Mouse (Mus musculus) midbrain, postnatal 0 days (tissue): ENCODE results near the gene Larp1b. TPM values are rescaled to one million over a fixed set of nuclear protein-coding genes. Genes with fewer than 3 reads are reported as not detected.
A peak's percentile ranks its signal among the peaks of the same experiment; 100 is the strongest.

Experiments used
- ATAC-seq: fragments of 200-750 bp; cut with Nextera tagmentation; 2 replicates; pipeline ENCODE4 v1.8.0; 2017; ENCODE audit warnings: moderate number of reproducible peaks, mild to moderate bottlenecking, moderate TSS enrichment, moderate library complexity; ENCODE audit not compliant: low FRiP score
- DNase-seq: peaks from one replicate; pipeline ENCODE4 v3.0.0-alpha.2; 2015; ENCODE audit warnings: low spot score
- H3K27ac ChIP-seq: fragments of 300-500 bp; sonication (generic); 2 replicates; pipeline ENCODE4 v1.5.1; 2014; ENCODE audit warnings: low read depth, mild to moderate bottlenecking, low read length, mixed read lengths
- H3K27me3 ChIP-seq: fragments of 300-500 bp; sonication (generic); 2 replicates; pipeline ENCODE4 v1.6.1; 2014; ENCODE audit warnings: low read length, control low read depth, mixed read lengths; ENCODE audit not compliant: insufficient read depth
- H3K36me3 ChIP-seq: fragments of 300-500 bp; sonication (generic); 2 replicates; pipeline ENCODE4 v1.6.1; 2014; ENCODE audit warnings: low read length, control low read depth, mixed read lengths; ENCODE audit not compliant: insufficient read depth
- H3K4me1 ChIP-seq: fragments of 300-500 bp; sonication (generic); 2 replicates; pipeline ENCODE4 v1.6.1; 2014; ENCODE audit warnings: mild to moderate bottlenecking, control low read depth, antibody characterized with exemption, low read length, mixed read lengths; ENCODE audit not compliant: insufficient read depth
- H3K4me2 ChIP-seq: fragments of 300-500 bp; sonication (generic); 2 replicates; pipeline ENCODE4 v1.6.1; 2014; ENCODE audit warnings: low read depth, mild to moderate bottlenecking, low read length, mixed read lengths; ENCODE audit not compliant: poor library complexity, severe bottlenecking
- H3K4me3 ChIP-seq: fragments of 300-500 bp; sonication (generic); 2 replicates; pipeline ENCODE4 v1.5.1; 2014; ENCODE audit warnings: low read depth, mild to moderate bottlenecking, low read length, moderate library complexity
- H3K9ac ChIP-seq: fragments of 300-500 bp; sonication (generic); replicated peaks from 2 replicates; pipeline ENCODE4 v1.6.1; 2014; ENCODE audit warnings: mild to moderate bottlenecking, low read length, moderate library complexity, mixed read lengths; ENCODE audit not compliant: poor library complexity, severe bottlenecking
- H3K9me3 ChIP-seq: fragments of 300-500 bp; sonication (generic); 2 replicates; pipeline ENCODE4 v1.6.1; 2016; ENCODE audit warnings: low read length, control low read depth
- CTCF ChIP-seq: IDR thresholded peaks from 2 replicates; pipeline ENCODE4 v1.5.1; 2016; ENCODE audit warnings: antibody characterized with exemption, mild to moderate bottlenecking
- WGBS: fragments of 180-500 bp; shearing (Covaris S2); extraction: QIAGEN DNeasy Blood & Tissue Kit; methylation state at CpG from one replicate; pipeline ENCODE4 v1.1.7; 2014; 5-methylcytosine and 5-hydroxymethylcytosine counted together
- polyA plus RNA-seq: library from polyadenylated mRNA; unstranded; fragments of >200 nt; fragmentation: Nextera tagmentation; extraction: Ambion mirVana; gene quantifications from 2 replicates; pipeline ENCODE4 v1.2.1, GENCODE M21; 2015
- total RNA-seq: library from RNA; depleted of rRNA; stranded (reverse); fragments of >200 nt; gene quantifications from 2 replicates; pipeline ENCODE4 v1.2.3, GENCODE M21; 2014

The Larp1b gene
- total and polyA plus RNA-seq, 2 experiments from 2014 or later = 5.0 to 12.8 TPM

DNA sequence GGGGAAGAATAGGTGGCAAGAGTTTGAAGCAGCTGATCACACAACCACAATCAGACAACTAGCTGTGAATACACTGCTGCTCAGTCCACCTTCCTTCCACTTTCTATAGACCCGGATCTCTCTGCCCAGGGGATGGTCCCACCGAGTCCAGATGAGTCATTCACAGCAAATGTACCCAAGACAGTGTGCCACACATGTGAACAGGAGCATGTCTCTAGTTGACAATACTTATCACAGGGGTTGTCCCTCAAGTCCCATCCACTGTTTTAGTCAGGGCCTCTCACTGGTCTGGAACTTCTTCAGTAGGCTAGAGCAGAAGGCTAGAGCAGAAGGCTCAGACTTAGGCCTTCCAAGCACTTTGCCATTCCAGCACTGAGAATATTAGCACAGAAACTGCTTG is 113.1 kb downstream of the Larp1b start:
- no peaks in the 10 kb centered on the region for H3K4me1 ChIP-seq
- H3K36me3 ChIP-seq = peaks cover 15% of the 10 kb centered on the region
- H3K27ac ChIP-seq = no peak overlapping the region
- WGBS = 94% methylated on average over 2 of the region's 2 CpGs
- no peak overlapping the region for H3K4me3 ChIP-seq
- ATAC-seq = no peak
- no peak overlapping the region for H3K9ac ChIP-seq
- no peak for TF ChIP-seq CTCF
- no peak for DNase-seq
- no peaks in the 10 kb centered on the region for H3K27me3 ChIP-seq
- no peaks in the 10 kb centered on the region for H3K9me3 ChIP-seq
- H3K4me2 ChIP-seq = no peak overlapping the region

DNA sequence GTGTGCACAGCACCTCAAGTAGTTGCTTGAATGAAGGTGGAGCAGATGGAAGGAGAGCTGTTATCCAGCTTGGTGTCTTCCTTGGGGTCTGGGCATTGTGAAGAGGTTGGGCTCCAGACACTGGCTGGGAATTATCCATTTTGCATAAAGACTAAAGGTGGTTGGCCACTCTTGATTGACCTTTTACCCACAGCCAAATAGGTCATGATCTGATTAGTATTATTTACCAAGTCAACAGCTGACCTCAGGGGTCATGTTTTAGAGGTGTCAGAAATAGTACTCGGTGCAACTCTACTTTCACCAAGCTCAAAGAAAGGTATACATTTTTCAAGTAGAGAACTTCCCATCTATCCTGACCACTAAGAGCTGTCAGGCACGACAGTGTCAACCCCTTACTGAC is 115.7 kb downstream of the Larp1b start:
- H3K27ac ChIP-seq = no peak overlapping the region
- TF ChIP-seq CTCF = no peak
- 97% methylated on average over 2 of the region's 2 CpGs for WGBS
- no peaks in the 10 kb centered on the region for H3K9me3 ChIP-seq
- no peaks in the 10 kb centered on the region for H3K4me1 ChIP-seq
- H3K9ac ChIP-seq = no peak overlapping the region
- H3K4me2 ChIP-seq = no peak overlapping the region
- ATAC-seq = no peak
- DNase-seq = no peak
- H3K36me3 ChIP-seq = peaks cover 25% of the 10 kb centered on the region
- H3K4me3 ChIP-seq = no peak overlapping the region
- H3K27me3 ChIP-seq = no peaks in the 10 kb centered on the region

DNA sequence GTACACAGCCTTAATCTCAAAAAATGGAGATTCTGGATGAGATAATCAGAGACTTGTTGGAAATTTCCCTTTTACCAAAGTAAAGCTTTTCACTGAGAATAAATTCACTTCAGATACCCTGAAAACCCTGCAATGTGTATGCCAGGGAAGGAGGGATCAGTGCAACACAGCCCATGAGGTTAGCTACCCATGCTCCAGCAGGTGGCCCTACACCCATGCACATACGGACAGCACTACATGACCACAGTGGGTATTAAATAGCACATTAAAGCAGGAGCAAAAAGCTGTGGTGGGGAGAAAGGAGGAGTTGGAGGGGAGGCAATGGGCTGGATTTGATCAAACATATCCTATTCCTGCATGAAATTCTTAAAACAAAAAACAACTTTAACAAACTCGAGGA is 120.9 kb downstream of the Larp1b start:
- Histone ChIP-seq H3K36me3 (peaks cover 18% of the 10 kb centered on the region), H3K27me3 (no peaks in the 10 kb centered on the region), H3K4me3 (no peak overlapping the region), H3K27ac (no peak overlapping the region), H3K4me2 (no peak overlapping the region), H3K9ac (no peak overlapping the region), H3K9me3 (no peaks in the 10 kb centered on the region), H3K4me1 (no peaks in the 10 kb centered on the region)
- 71% methylated on average over 2 of the region's 2 CpGs for whole genome bisulfite sequencing
- peak; percentile 57 for TF ChIP-seq CTCF
- peak; percentile 26 for DNase-seq
- no peak for ATAC-seq

DNA sequence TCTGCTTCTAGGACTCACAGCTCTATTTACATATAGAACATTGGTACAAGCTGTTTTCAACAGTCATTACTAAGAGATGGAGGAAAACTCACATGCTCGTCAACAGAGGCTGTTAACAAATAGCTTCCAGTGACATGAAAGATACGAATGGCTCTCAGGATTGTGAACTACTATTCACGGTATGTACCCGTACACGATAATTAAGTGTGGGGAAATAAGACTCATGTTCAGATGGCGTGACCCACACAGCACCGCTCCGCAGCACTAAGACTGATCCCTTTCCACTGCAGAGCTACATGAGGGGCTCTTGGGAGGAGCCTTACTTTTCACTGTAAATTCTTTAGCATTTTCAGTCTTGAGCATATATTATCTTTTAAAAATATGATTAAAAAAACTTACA is 125.7 kb downstream of the Larp1b start:
- no peak for DNase-seq
- ATAC-seq = no peak
- no peaks in the 10 kb centered on the region for H3K4me1 ChIP-seq
- no peak overlapping the region for H3K27ac ChIP-seq
- TF ChIP-seq CTCF = no peak
- H3K36me3 ChIP-seq = no peaks in the 10 kb centered on the region
- 89% methylated on average over 8 of the region's 8 CpGs for WGBS
- no peaks in the 10 kb centered on the region for H3K9me3 ChIP-seq
- H3K4me2 ChIP-seq = no peak overlapping the region
- H3K9ac ChIP-seq = no peak overlapping the region
- H3K27me3 ChIP-seq = no peaks in the 10 kb centered on the region
- no peak overlapping the region for H3K4me3 ChIP-seq

DNA sequence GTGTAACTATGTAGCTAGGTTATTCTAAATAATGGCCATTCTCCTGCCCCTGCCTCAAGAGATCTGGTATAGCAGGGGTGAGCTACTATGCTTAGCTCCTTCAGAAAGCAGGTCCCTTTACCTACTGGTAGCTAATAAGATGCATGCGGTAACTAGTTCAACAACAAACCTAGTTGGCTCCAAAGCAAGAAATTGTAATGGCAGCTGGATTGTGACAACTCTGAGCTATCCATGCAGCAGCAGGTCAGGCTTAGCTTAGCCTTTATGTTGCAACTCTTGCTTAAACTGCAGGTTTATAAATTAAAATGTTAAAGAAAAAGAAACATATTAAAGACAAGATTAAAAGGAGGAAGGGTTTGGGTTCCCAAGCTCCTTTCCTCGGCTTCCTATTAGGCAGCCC is 129.0 kb downstream of the Larp1b start:
- Histone ChIP-seq H3K9ac (no peak overlapping the region), H3K9me3 (no peaks in the 10 kb centered on the region), H3K4me3 (no peak overlapping the region), H3K27me3 (no peaks in the 10 kb centered on the region), H3K36me3 (no peaks in the 10 kb centered on the region), H3K4me1 (peaks cover 7% of the 10 kb centered on the region; the same call in 1 of the 2 replicates), H3K4me2 (no peak overlapping the region), H3K27ac (no peak overlapping the region)
- WGBS = 97% methylated on average over 2 of the region's 2 CpGs
- no peak for TF ChIP-seq CTCF
- DNase-seq = no peak
- ATAC-seq = no peak

DNA sequence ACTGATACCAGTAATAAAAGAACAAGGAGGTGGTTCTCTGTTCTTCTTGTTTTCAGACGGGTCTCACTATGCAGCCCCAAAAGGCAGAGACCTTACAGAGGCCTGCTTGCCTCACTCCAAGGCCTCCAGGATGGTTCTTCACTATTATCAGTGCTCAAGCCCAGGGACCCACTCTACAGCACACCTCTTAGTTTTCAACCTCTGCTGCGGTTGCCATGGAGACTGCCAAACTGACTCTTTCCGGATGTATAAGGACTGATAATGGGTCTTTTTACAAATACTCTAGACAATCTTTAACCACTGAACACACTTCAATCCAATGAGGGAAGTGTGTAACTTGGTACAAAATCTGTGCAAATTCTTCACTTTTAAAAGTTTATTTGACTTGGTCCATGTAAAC is 131.1 kb downstream of the Larp1b start:
- ATAC-seq (no peak), DNase-seq (no peak)
- H3K9ac ChIP-seq = no peak overlapping the region
- peak overlapping the region; percentile 92 for H3K4me2 ChIP-seq
- 40% methylated on average over 3 of the region's 3 CpGs for WGBS
- no peaks in the 10 kb centered on the region for H3K9me3 ChIP-seq
- no peaks in the 10 kb centered on the region for H3K27me3 ChIP-seq
- peak overlapping the region; percentile 89; the same call in 1 of the 2 replicates for H3K4me3 ChIP-seq
- no peak for TF ChIP-seq CTCF
- no peaks in the 10 kb centered on the region for H3K36me3 ChIP-seq
- H3K4me1 ChIP-seq = peaks cover 11% of the 10 kb centered on the region; the same call in 1 of the 2 replicates
- no peak overlapping the region for H3K27ac ChIP-seq
